Mouse (Mus musculus) monocyte, adult 59 days (primary cell): Measurements from ENCODE around the gene Sell. TPM values are rescaled to one million over a fixed set of nuclear protein-coding genes. Genes with fewer than 3 reads are reported as not detected.

Experiments used
- total RNA-seq, 2 experiments: library from RNA; stranded (reverse); gene quantifications; one replicate each; pipeline ENCODE4 v1.2.4; 2023

Sell gene
- total RNA-seq, result 100 to 1,000 TPM in 1 of 2 experiments, 10 to 100 TPM in 1; 90.7 to 148 TPM

DNA sequence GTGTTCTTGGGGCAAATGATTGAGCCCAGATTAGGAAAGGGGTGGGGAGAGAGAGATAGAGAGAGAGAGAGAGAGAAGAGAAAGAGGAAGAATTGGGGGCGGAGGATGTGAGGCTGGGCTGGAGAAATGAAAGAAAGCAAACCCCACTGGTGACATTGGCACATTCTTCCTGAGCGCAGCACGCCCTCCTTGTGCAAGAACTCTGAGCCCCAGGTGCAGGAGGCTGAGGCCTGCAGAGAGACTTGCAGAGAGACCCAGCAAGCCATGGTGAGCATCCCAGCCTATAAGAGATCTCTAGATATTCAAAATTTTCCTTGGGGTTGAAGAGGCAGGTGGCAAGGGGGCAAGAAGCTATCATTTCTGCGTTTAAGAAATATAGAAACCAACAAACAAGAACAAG lies at the start of gene Sell:
TSS of gene Sell (plus strand) at position 58 of the 400 bp plus-strand sequence.

DNA sequence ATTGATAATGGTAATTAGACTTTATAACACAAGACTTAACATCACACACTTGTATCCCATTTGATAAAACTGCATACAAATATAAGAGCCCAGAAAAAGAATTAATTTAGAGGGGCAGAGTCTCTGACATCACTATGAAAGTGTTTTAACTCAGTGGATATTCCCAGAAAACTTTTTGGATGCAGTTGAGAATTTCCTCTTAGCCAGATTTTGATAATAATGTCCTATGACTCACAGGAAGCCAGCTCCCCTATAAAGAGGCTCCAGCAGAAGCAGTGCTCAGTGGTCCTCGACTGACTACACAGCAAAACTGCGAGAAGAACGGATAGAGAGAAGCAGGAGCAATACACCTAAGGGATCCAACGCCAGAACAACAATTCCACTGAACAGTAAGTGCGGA lies 13.8 kb upstream of the Sell start, which contains the start of gene Sele:
TSS of gene Sele (plus strand) at position 301 of the 400 bp plus-strand sequence.

DNA sequence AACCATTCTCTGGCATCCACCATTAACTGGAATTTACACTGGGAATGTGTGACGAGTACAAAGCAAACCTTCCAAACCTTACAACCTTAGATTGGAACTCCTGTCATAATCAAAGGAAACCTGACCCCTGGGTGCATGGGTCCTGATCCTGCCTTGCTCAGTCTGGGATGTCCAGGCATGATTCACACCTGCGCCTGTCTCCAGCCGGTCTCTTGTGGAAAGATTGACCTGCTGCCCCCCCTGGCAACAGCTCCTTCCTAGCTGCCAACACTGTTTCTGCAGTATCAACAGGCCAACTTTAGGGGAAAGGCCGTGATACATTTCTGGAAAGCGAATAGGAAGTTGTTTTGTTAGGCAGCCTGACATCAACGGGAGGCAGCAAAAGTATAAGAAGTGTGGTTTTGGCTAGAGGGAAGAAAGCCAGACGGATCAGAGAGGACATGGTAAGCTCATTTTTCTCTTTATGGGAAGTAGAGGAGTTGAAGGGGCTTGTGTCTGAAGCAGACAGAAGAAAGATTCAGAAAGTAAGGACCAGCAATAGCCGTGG lies 53.2 kb downstream of the Sell start, which contains the start of gene Selp:
TSS of gene Selp (plus strand) at position 318 of the 547 bp plus-strand sequence.

Other genes with a start within 250 kb of the Sell start
- gene Scyl3, start 132.9 kb upstream of the Sell start, total RNA-seq, result 10 to 100 TPM; 27.4 to 30.6 TPM
- gene BC055324, start 67.2 kb upstream of the Sell start, total RNA-seq, result 1 to 10 TPM in 1 of 2 experiments, under 1 TPM in 1; 0.79 to 1.3 TPM
- 1 to 10 TPM; 1.4 to 2.1 TPM for gene Mettl18, start 67.1 kb upstream of the Sell start, total RNA-seq
- gene Sele, start 13.7 kb upstream of the Sell start, total RNA-seq, result under 1 TPM in 1 of 2 experiments, not detected in 1; 0.18 TPM
- gene Selp, start 53.3 kb downstream of the Sell start, total RNA-seq, result 1 to 10 TPM; 1.0 to 4.0 TPM
- gene F5, start 89.9 kb downstream of the Sell start, total RNA-seq, result 10 to 100 TPM; 48.7 to 63.4 TPM
- gene Slc19a2, start 187.1 kb downstream of the Sell start, total RNA-seq, result 1 to 10 TPM; 5.9 to 6.8 TPM
- gene Ccdc181, start 213.6 kb downstream of the Sell start, total RNA-seq, result 1 to 10 TPM; 4.0 to 5.4 TPM
- 1 to 10 TPM; 4.3 to 7.7 TPM for gene Nme7, start 242.1 kb downstream of the Sell start, total RNA-seq
- gene Blzf1, start 245.5 kb downstream of the Sell start, total RNA-seq, result 10 to 100 TPM; 15.6 to 17.5 TPM